Mouse (Mus musculus) spleen, postnatal 4 days (tissue): ENCODE data around the gene Hs3st3b1.
A peak's percentile ranks its signal among the peaks of the same experiment; 100 is the strongest.

Source experiments
- DNase-seq, 2 experiments: peaks; one replicate each; pipeline ENCODE4 v3.0.0; 2022; ENCODE audit warnings: low spot score in 2 of 2

Gene Hs3st3b1

GRCm38 (mm10) chr11:63922091-63922621 is at the start of gene Hs3st3b1:
Hs3st3b1 (minus strand) TSS chr11:63922290.
- DNase-seq: peak; percentile 85 to 90

DNA sequence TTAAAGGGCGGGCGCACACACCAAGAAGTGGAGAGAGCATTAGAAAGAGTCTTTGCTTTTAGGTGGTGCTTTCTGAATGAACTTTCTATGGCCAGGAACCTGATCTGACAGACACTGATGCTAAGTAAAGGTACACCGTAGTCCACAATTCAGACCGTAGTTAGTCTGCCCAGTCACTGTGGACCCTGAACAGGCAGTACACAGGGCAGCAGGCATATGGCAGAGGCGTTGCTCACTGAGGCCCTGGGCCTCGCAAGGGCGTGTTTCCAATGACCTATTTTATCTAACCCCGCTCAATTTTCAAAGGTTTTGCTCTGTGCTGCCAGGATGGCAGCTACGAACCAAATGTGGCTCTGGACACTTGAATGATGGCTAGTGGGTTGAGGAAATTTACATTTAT is 49.4 kb upstream of the Hs3st3b1 start:
- DNase-seq: no peak

- DNase-seq: no peak
Observed at GRCm38 (mm10) chr11:63970818-63971217, 48.7 kb upstream of the Hs3st3b1 start.

DNA sequence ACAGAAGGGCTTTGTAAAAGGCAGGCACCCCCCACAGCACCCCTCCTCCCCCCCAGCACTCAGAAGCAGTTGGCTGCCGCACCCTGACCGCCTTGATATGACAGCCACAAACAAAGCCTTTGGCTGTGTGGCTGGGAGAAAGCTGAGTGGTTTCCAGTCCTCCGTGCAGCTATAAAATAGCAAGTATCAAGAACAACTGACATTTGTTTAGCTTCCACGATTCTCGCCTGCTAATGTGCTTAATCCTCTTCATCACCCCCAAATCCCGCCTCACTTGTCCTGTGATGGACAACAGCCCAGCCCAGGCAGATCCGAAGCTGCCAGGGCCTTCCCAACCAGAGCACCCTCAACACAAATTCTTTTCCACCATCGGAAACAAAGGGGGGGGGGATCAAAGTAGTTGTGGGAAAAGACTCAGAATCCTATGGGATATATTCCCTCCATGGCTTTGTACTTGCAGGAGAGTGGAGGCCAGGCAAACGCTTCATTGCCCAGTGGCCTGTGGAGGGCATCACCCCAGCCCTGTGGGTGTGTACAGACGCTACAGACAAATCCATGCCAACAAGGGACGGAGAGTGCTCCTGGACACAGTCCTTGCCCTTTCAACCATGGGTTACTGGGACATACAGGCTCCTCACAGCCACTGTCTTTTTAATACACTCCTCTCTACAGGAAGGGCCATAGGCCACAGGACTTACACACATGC is 47.3 kb upstream of the Hs3st3b1 start:
- DNase-seq: no peak

DNA sequence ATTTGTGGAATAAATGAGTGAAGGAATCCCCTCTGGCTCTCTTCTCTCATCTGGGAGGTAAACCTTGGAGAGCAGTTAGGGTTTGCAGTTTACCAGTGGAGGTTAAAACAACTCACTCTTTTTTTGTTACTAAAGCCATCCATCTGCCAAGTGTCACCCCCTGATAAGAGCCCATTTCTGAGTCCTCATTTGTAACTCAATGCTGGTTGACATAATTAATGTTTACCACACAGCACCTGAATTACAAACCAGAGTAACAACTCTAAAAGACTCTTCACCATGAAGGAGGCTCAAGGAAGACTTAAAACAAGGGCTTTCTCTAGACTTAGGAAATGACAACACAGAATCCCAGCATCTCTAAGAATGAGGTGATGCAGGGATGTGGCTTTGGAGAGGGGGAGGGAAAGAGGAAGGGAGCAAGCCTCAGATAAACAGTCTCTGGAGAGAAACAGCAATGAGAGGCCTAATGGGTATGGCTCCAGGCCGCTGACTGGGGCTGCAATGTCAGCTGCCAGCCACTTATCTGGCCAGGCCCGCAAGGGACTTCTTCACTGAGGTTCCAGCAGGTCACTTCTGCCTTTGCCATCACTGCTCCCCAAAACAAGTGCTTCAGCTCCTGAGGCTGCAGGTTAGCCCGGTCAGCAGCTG is 46.4 kb upstream of the Hs3st3b1 start:
- DNase-seq: no peak

- no peak for DNase-seq
Observed at GRCm38 (mm10) chr11:63967641-63968387, 45.7 kb upstream of the Hs3st3b1 start.

DNA sequence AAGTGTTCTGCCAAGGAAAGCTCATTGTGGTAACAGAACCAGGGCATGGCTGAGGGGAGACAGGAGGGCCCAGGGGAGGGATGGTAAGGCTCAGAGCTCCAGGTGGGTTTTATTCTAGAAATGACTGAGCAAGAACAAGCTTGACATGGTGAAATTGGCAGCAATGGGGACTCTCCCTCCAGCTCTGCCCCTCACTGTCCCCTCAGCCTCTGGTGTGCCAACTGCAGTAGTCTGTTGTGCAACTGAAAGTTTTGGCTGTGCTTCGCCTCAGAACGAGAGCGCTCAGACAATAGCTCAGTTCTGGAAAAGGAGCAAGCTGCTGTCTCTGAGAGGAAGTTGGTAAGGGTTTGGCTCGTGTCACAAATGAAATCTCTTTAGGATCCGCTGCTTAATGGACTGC is 43.3 kb upstream of the Hs3st3b1 start:
- DNase-seq: no peak

- no peak for DNase-seq
Observed at GRCm38 (mm10) chr11:63957207-63957606, 35.1 kb upstream of the Hs3st3b1 start.

DNA sequence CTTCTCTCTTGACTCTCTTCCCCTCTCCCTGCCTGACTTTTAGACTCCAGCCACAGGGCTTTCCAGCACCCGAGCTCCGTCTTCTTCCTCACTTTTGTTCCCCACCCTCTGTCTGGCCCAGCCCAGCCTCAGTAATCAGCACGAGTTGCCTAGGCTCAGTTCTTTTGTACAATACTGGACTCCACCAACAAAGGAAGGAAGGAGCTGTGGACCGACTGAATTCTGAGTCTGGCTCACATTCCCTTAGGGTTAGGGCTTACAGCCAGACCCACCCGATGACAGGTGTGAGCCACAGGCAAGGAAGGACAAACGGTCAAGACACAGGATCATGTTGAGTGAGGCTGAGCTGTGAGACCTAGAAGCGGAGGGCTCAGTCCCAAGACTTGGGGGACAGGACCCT is 34.7 kb upstream of the Hs3st3b1 start:
- no peak for DNase-seq

DNA sequence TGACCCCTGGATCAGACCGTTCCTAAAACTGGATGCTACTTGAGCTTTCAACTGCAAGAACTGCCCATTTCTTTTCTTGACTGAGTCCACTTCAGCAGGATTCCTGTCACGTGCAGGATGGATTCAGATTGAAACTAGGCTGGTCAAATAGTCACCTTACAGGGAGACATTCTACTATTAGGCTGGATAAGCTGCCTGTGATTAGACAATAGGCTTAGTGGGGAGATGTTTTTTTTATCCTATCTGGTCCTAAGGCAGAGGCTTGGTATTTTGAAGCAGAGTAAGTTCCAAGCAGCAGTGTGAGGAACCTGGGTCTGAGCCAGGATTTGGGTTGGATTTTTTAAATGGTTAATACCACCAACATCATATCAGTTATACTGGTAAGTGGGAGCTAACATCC is 31.8 kb upstream of the Hs3st3b1 start:
- no peak for DNase-seq

DNA sequence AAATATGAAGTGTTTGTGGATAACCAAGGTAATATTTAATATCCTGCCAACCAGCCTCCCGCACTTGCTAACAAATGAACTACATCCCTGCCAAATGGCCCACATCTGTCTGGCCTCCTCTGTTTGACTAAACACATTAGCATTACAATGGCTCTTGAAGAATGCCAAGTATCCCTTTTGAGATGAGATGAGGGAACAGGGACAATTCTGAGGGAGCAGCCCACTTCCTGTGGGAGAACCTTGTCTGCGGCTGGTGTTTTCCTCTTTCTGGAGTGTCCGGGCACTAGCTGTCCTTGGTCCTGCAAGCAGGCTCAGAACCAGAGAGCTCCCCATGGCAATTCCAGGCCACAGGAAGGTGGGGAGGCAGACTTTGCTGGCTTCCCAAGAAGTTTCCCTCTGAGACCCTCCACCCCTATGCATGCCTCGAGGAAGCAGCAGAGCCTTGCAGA is 30.7 kb upstream of the Hs3st3b1 start:
- DNase-seq: no peak

- peak in 1 of 2 experiments; percentile 37 for DNase-seq
Observed at GRCm38 (mm10) chr11:63951831-63952631, 29.9 kb upstream of the Hs3st3b1 start.

- DNase-seq: no peak
Observed at GRCm38 (mm10) chr11:63948371-63948770, 26.3 kb upstream of the Hs3st3b1 start.

DNA sequence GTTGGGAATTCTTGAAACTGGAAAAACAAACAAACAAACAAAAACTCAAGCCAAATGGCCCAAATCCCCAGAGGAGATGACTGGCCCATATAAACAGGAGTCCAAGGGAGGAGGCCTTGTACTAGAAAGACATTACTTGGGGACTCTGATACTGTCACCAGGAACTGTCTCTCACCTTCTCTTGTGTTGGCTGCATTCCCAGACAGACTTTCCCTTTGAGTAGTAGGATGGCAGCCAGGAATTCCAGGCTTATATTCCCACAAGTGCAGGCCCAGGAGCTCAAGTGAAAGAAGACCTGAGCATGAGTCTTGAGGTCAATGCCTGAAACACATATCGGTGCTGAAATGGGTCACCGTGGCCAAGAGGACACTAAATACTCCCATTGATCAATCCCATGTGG is 24.9 kb upstream of the Hs3st3b1 start:
- DNase-seq: no peak

GRCm38 (mm10) chr11:63943947-63944346 is 21.9 kb upstream of the Hs3st3b1 start:
- DNase-seq: no peak

DNA sequence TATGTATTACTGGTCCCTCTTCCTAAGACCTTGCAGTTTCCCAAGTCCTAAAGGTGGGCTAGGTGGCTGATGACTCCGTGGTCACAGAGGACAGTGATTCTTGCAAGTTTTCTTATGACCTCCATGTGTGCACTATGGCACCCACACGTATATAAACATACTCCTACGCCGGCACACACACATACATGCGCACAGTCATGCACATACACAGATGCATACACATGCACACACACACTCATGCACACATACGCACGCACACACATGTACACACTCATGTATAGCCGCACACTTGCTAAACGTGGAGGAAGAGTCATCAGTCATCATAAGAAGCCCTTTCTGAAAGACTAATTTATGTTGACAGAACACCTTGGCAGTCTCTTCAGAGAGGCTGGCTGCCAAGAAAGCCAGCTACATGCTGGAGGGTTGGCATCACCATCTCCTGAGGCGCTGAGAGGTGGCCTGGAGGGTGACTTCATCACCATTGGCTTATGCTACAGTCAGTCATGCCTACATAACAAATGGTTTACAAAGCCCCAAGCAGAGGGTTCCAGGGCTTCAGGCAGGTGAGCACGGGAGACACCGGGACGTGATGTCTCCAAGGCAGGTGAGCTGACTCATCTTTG is 21.3 kb upstream of the Hs3st3b1 start:
- DNase-seq: no peak

GRCm38 (mm10) chr11:63942177-63942576 is 20.1 kb upstream of the Hs3st3b1 start:
- no peak for DNase-seq

DNA sequence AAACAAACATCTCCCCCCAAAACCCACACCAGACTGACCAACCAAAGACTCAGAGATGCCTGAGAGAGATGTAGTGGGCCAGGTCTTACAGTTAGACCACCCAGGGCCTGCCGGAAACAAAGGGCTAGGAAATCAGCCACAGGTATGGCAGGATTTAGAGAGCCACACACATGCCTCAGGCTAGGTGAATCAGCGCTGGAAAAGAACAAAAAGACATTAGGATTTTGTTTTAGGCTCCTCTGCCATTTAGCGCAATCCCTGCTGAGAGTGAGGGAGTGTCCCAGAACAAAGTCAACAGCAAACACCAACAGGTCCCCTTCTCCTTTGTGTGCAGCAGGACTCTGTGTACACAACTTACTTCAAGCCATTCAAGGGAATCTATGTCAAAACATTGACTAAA is 14.6 kb upstream of the Hs3st3b1 start:
- DNase-seq: no peak

DNA sequence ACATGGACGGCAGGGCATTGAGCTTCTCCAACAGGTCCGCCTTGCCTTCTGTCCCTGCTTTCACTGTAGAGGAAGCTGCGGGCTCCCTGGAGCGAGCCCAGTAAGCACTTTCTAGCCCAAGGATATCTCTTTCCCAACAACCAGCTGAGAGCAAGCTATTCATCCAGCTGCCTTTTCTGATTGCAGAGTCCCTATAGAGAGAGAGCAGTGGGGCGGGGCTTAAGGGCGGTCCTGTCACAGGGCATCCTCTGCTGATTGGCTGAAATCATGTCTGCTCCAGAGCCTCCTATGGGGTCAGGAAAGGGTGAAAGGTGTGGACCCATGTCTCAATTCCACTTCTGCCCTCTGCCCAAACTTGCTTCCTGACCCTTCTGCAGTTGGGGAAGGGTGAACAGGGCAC is 4.8 kb upstream of the Hs3st3b1 start:
- no peak for DNase-seq

DNA sequence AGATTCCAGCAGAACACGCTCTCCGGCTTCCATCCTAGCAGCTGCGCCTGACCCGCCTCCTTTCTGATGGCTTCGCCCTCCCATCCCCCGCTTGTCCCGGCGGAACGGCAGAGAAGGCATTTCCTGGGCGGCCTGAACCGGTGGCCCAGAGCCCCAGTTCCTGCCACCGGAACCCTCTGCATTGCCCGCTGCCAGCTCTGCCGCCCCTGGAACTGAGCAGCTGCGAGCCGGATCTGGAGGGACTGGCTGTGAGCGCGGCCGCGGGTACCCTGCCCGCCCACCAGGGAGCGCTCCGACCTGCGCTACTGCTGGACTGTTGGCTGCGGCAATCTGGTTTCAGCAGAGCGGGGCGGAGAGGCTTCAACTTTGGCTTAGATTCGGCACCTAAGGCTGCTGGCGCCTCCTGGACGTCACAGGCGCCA is 3.1 kb upstream of the Hs3st3b1 start:
- DNase-seq: peak; percentile 75 to 89

DNA sequence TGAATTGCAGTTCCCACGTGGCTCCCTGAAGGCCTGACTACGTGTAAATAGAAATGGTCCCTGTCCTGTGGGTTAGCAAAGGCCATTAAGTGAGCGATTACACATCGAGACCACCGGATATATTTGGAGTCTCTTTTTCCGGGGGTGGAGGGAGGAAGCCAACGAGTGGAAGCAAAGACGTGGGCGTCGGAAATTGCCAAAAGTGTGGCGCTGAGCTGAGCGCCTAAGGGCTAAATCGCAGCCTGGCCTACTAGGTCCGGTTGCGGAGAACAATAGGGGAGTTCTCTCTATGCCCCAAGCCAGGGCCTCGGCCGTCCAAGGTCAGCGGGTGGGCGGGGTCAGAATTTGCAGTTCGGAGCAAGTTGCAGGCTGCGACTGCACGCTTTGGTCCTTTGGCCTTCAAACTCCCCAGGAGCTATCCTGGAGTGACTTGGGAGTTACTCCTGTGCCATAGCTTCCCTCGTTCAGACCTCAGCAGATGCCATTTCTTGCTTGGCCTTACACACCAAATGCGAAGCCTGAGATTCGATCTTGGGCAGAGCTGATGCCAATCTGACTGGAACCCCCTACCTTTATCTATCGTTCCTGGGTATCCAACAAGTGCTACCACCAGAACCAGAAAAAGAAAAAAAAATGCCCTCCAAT is 2.3 kb upstream of the Hs3st3b1 start:
- DNase-seq: no peak
